Mouse (Mus musculus) inflammation-experienced regulatory T-cells, adult 16 weeks (primary cell): ENCODE results near the gene Olfr92. TPM values are rescaled to one million over a fixed set of nuclear protein-coding genes. Genes with fewer than 3 reads are reported as not detected.

Experiments used
- polyA plus RNA-seq: library from polyadenylated mRNA; unstranded; fragments of 100-300 nt; shearing (Covaris generic); gene quantifications from one replicate; pipeline ENCODE4 v1.2.1, GENCODE M21; 2017

Olfr92 gene
- polyA plus RNA-seq, result not detected

GRCm38 (mm10) chr17:37119988-37120387, at the start of gene Olfr92:
Olfr92 (minus strand) TSS chr17:37120088.

GRCm38 (mm10) chr17:37161394-37161793, 41.5 kb upstream of the Olfr92 start, which contains the start of gene Olfr93:
Olfr93 (minus strand) TSS chr17:37161494.

GRCm38 (mm10) chr17:37098178-37098577, 21.7 kb downstream of the Olfr92 start, which contains the start of gene Olfr91:
Olfr91 (minus strand) TSS chr17:37098278.

GRCm38 (mm10) chr17:37088399-37088798, 31.5 kb downstream of the Olfr92 start, which contains the start of gene Olfr90:
Olfr90 (minus strand) TSS chr17:37088499.

Other genes with a start within 250 kb of the Olfr92 start
- not detected for gene Trim40, start 230.0 kb downstream of the Olfr92 start, polyA plus RNA-seq
- gene Trim31, start 222.0 kb downstream of the Olfr92 start, polyA plus RNA-seq, result not detected
- 0.49 TPM for gene Rnf39, start 177.2 kb downstream of the Olfr92 start, polyA plus RNA-seq
- gene Ppp1r11, start 168.3 kb downstream of the Olfr92 start, polyA plus RNA-seq, result 173 TPM
- gene Znrd1, start 161.5 kb downstream of the Olfr92 start, polyA plus RNA-seq, result 93.5 TPM
- gene Znrd1as, start 161.5 kb downstream of the Olfr92 start, polyA plus RNA-seq, result 5.4 TPM
- not detected for gene 2410137M14Rik, start 138.9 kb downstream of the Olfr92 start, polyA plus RNA-seq
- gene H2-M5, start 130.6 kb downstream of the Olfr92 start, polyA plus RNA-seq, result 0.54 TPM
- gene Zfp57, start 118.9 kb downstream of the Olfr92 start, polyA plus RNA-seq, result not detected
- gene Mog, start 96.7 kb downstream of the Olfr92 start, polyA plus RNA-seq, result not detected
- gene Gabbr1, start 74.1 kb downstream of the Olfr92 start, polyA plus RNA-seq, result 10.6 TPM
- gene Olfr90, start 31.6 kb downstream of the Olfr92 start, polyA plus RNA-seq, result not detected
- gene Olfr91, start 21.8 kb downstream of the Olfr92 start, polyA plus RNA-seq, result not detected
- gene Olfr93, start 41.4 kb upstream of the Olfr92 start, polyA plus RNA-seq, result not detected
- 0.95 TPM for gene Ubd, start 73.8 kb upstream of the Olfr92 start, polyA plus RNA-seq
- gene Olfr94, start 80.9 kb upstream of the Olfr92 start, polyA plus RNA-seq, result not detected
- gene Olfr95, start 93.0 kb upstream of the Olfr92 start, polyA plus RNA-seq, result not detected
- gene Olfr96, start 100.1 kb upstream of the Olfr92 start, polyA plus RNA-seq, result not detected
- gene Olfr97, start 117.2 kb upstream of the Olfr92 start, polyA plus RNA-seq, result not detected
- not detected for gene Olfr98, start 143.7 kb upstream of the Olfr92 start, polyA plus RNA-seq
- 143 TPM for gene H2-M3, start 150.1 kb upstream of the Olfr92 start, polyA plus RNA-seq
- gene Olfr99, start 163.4 kb upstream of the Olfr92 start, polyA plus RNA-seq, result 4.3 TPM
- gene Olfr101, start 184.2 kb upstream of the Olfr92 start, polyA plus RNA-seq, result not detected
- not detected for gene Olfr102, start 197.0 kb upstream of the Olfr92 start, polyA plus RNA-seq
- gene Olfr103, start 219.6 kb upstream of the Olfr92 start, polyA plus RNA-seq, result not detected
- gene Olfr104-ps, start 239.5 kb upstream of the Olfr92 start, polyA plus RNA-seq, result not detected